Mouse (Mus musculus): Measurements from ENCODE around the gene Plekha6. TPM values are rescaled to one million over a fixed set of nuclear protein-coding genes. Genes with fewer than 3 reads are reported as not detected.

Gene Plekha6
- polyA plus RNA-seq, 1 experiment from 2014 or later: 4.6 TPM

DNA sequence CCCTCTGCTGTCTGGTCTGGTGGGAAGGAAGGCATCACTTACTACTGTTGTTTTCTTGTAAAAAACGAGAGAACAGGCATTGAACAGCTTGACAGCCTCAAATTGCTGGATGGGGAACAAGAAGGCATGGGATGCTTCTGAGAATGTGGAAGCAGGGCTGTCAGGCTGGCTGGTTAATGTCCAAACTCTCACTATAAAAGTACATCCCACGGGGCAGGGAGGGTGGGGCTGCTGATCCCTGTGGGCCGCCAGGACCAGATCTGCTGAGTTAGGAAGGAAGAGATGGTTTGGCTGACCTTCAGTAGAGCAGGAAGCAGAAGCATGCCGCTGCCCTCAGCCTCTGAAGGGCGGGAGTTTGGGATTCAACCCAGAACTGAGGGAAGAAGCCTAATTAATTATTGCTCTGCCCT, 87.6 kb downstream of the Plekha6 start:
- Histone ChIP-seq H3K9me3 (no peaks in the 10 kb centered on the region), H3K4me2 (replicated peaks) (no peak overlapping the region), H3K4me1 (peaks cover 48% of the 10 kb centered on the region), H3K4me3 (no peak overlapping the region), H3K27ac (no peak overlapping the region), H3K36me3 (no peaks in the 10 kb centered on the region), H3K27me3 (peaks cover 5% of the 10 kb centered on the region; the same call in 1 of the 2 replicates), H3K9ac (no peak overlapping the region)
- WGBS: 42% methylated on average over 5 of the region's 5 CpGs
- ATAC-seq (ENCODE audit: insufficient number of reproducible peaks, insufficient read depth, low FRiP score, low TSS enrichment): no peak

DNA sequence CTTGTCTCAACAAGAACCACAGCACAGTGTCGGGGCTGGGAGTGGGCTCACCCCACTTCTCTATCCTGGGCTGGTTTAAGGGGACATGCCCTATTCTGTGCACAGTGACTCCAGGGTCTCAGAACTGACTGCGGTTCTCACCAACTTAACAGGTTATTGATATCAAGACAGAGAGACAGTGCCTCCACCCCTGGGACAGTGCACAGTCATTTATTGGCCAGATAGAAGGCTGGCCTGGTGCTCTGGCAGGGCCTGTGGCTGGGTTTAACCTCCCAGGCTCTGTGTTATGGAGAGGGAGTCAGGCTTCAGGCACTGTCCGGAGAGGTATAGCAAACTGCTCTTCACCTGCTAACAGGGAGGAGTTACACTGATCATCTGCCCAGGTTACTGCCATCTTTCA, 88.2 kb downstream of the Plekha6 start:
- Histone ChIP-seq H3K27ac (no peak overlapping the region), H3K4me1 (peaks cover 49% of the 10 kb centered on the region), H3K4me3 (no peak overlapping the region), H3K9ac (no peak overlapping the region), H3K27me3 (peaks cover under 1% of the 10 kb centered on the region; the same call in 1 of the 2 replicates), H3K36me3 (no peaks in the 10 kb centered on the region), H3K4me2 (replicated peaks) (no peak overlapping the region), H3K9me3 (no peaks in the 10 kb centered on the region)
- 71% methylated on average over 3 of the region's 3 CpGs for WGBS
- ATAC-seq (ENCODE audit: insufficient number of reproducible peaks, insufficient read depth, low FRiP score, low TSS enrichment): no peak

DNA sequence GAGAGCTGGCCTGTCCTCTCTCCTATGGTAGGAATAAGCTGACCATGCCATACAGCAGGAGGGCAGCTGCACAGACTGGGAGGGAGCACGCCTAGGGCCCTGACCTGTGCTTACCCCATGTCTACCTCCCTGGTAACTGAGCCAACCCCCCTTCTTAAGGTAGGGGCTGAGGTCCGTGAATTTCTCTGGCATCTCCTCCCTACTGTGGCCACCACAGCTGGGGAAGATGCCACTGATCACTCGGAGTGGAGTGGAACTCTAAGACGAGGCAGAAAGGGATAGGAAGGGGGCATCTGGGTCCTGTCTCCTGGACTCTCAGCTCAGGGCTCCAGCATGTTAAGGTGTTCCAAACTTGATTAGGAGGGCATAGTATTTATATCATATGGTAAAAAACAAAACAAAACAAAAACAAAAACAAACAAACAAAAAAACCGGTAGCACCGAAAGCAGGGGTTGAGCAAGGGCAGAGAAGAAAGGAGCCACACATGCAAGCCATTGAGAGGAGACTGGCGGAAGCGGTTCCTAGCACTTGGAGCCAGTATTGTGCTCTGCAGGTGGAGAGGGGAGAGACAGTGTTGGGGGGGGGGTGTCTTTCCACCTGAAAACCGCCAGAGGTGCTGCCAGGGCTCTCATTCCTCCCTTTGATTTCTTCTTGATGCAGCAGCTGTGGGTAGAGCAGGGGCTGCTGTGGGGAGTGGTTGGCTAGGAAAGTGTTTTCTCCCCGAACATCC, 89.0 kb downstream of the Plekha6 start:
- WGBS: 36% methylated on average over 10 of the region's 10 CpGs
- Histone ChIP-seq H3K9me3 (no peaks in the 10 kb centered on the region), H3K27ac (0 out of 2 replicates have a peak overlapping the region, but pooled peaks have one; percentile 37), H3K9ac (no peak overlapping the region), H3K36me3 (no peaks in the 10 kb centered on the region), H3K4me3 (no peak overlapping the region), H3K4me1 (peaks cover 49% of the 10 kb centered on the region), H3K27me3 (no peaks in the 10 kb centered on the region), H3K4me2 (replicated peaks) (no peak overlapping the region)
- no peak for ATAC-seq (ENCODE audit: insufficient number of reproducible peaks, insufficient read depth, low FRiP score, low TSS enrichment)

DNA sequence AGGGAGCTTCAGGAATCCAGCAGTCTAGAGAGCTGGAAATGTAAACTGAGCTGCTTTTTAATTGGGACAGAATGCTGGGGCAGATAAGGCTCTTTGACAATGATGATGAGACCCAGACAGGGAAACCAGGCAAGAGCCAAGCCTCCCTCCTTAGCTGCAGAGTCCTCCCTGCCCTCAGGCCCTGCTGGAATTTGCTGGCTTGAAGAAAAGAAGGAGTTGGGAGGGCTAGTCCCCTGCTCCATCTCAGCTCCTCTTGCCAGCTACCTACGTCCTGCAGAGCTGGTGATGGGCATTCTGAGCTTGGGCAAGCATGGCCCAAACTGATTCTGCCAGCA, 89.5 kb downstream of the Plekha6 start:
- 0 out of 2 replicates have a peak overlapping the region, but pooled peaks have one; percentile 37 for H3K27ac ChIP-seq
- no peaks in the 10 kb centered on the region for H3K9me3 ChIP-seq
- WGBS: 21% methylated on average over 1 of the region's 1 CpGs
- no peak overlapping the region for H3K4me2 ChIP-seq (replicated peaks)
- peaks cover 49% of the 10 kb centered on the region for H3K4me1 ChIP-seq
- no peak overlapping the region for H3K9ac ChIP-seq
- H3K27me3 ChIP-seq: no peaks in the 10 kb centered on the region
- no peak overlapping the region for H3K4me3 ChIP-seq
- no peak for ATAC-seq (ENCODE audit: insufficient number of reproducible peaks, insufficient read depth, low FRiP score, low TSS enrichment)
- H3K36me3 ChIP-seq: no peaks in the 10 kb centered on the region

DNA sequence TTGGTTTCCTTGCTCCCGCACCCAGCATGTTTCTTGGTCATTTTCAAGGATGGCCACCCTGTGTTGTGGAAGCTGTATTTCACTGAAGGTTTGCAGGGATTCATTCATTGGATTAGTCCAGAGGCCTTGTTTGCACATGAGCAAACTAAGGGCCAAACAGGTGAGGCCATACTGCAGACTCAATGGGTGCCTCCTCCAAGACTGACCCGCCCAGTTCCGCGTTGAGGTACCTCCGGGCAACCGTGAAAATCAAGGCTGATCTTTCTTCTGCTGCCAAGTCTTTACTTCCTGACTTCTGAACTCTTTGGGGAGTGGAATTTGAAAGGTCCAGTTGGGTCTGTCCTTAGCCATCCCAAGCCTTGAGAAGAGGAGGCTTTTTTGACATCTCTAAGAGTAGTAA, 90.2 kb downstream of the Plekha6 start:
- peaks cover 49% of the 10 kb centered on the region for H3K4me1 ChIP-seq
- no peak for ATAC-seq (ENCODE audit: insufficient number of reproducible peaks, insufficient read depth, low FRiP score, low TSS enrichment)
- H3K4me3 ChIP-seq: no peak overlapping the region
- H3K4me2 ChIP-seq (replicated peaks): no peak overlapping the region
- no peak overlapping the region for H3K9ac ChIP-seq
- H3K27ac ChIP-seq: no peak overlapping the region
- H3K36me3 ChIP-seq: no peaks in the 10 kb centered on the region
- WGBS: 82% methylated on average over 6 of the region's 6 CpGs
- H3K9me3 ChIP-seq: no peaks in the 10 kb centered on the region
- H3K27me3 ChIP-seq: no peaks in the 10 kb centered on the region

DNA sequence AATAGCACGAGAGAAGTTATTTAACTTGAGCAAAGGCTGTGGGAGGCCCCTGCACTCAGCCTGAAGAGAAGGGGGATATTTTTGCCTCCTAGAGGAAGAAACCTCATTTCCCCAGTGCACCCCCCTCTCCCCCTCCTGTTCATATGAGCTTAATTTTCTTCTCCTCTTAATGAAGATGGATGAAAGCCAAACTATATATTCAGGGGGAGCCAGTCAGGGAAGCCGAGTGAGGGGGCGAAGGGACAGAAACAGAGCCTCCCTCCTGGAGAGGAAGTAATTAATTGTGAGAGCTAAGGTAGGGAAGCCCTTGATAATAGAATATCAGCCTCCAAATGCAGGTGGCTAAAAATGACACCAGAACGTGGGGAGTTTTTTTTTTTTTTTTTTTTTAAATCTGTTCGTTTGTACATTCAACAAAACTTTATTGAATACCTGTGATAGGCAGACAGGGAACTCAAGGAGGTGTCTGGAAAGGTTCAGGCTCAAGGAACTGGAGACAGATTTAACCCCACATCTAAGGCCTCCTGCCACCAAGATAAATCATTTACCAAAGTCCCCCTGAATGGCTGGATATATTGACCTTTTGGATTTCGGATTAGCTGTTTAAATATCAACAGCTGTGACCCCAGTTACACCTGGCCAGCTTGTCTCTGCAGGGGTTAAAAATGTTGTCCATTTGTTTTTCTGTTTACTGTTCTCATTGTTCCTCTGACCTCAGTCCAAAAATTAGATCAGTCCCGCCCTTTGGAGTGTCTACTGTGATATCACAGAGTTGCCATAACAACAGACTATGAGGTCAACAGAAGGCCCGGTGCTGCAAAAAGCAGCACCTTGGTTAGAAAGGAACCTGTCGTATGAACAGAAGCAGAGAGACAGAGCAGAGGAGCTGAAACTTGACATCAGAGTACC, 91.1 kb downstream of the Plekha6 start:
- H3K27ac ChIP-seq: no peak overlapping the region
- H3K4me1 ChIP-seq: peaks cover 49% of the 10 kb centered on the region
- no peaks in the 10 kb centered on the region for H3K36me3 ChIP-seq
- ATAC-seq (ENCODE audit: insufficient number of reproducible peaks, insufficient read depth, low FRiP score, low TSS enrichment): no peak
- H3K9ac ChIP-seq: no peak overlapping the region
- no peak overlapping the region for H3K4me3 ChIP-seq
- H3K4me2 ChIP-seq (replicated peaks): no peak overlapping the region
- no peaks in the 10 kb centered on the region; the same call in 1 of the 2 replicates for H3K27me3 ChIP-seq
- no peaks in the 10 kb centered on the region for H3K9me3 ChIP-seq
- WGBS: 41% methylated on average over 9 of the region's 9 CpGs

DNA sequence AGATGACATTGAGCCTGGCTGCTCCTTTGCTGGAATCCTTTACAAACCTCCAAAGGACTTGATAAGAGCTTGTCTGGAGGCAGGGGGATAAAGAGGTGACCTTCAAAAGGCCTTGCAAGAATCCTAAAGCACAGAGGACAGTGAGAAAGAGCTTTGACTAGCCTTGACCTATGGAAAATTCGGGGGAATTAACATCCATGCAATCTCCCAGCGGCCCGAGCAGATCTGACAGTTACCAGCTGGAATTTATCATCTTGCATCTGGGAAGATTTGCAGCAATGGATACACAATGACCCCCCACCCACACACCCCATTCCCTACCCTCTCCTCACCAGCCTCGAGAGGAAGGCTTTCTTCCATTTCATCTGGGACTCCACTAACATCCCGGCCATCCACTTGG, 91.8 kb downstream of the Plekha6 start:
- no peaks in the 10 kb centered on the region for H3K36me3 ChIP-seq
- no peaks in the 10 kb centered on the region for H3K9me3 ChIP-seq
- H3K4me2 ChIP-seq (replicated peaks): no peak overlapping the region
- no peak overlapping the region for H3K4me3 ChIP-seq
- WGBS: 26% methylated on average over 5 of the region's 5 CpGs
- peaks cover 49% of the 10 kb centered on the region for H3K4me1 ChIP-seq
- no peak overlapping the region for H3K27ac ChIP-seq
- H3K27me3 ChIP-seq: no peaks in the 10 kb centered on the region; the same call in 1 of the 2 replicates
- no peak for ATAC-seq (ENCODE audit: insufficient number of reproducible peaks, insufficient read depth, low FRiP score, low TSS enrichment)
- no peak overlapping the region for H3K9ac ChIP-seq

DNA sequence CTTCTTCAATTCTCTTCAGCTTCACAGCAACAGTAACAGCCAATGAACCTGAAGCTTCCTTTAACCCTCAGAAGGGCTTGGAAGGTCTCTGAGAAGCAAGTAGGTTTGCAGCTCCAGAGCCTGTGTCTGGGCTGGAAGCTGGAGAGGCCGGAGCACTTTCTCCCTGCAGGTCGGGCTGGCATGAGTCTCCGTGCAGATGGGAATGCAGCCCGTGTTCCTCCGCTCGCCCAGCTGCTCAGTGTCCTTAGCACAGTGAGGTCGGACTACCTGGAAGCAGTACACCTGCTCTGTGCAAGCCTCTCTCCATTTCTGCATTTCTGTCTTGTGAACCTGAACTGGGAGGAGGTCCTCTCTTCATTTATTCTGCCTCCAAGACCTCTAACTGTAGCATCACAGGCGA, 92.3 kb downstream of the Plekha6 start:
- 69% methylated on average over 8 of the region's 8 CpGs for WGBS
- Histone ChIP-seq H3K4me1 (peaks cover 45% of the 10 kb centered on the region), H3K9me3 (no peaks in the 10 kb centered on the region), H3K27me3 (no peaks in the 10 kb centered on the region; the same call in 1 of the 2 replicates), H3K4me2 (replicated peaks) (no peak overlapping the region), H3K27ac (no peak overlapping the region), H3K9ac (no peak overlapping the region), H3K36me3 (no peaks in the 10 kb centered on the region), H3K4me3 (no peak overlapping the region)
- ATAC-seq (ENCODE audit: insufficient number of reproducible peaks, insufficient read depth, low FRiP score, low TSS enrichment): no peak

DNA sequence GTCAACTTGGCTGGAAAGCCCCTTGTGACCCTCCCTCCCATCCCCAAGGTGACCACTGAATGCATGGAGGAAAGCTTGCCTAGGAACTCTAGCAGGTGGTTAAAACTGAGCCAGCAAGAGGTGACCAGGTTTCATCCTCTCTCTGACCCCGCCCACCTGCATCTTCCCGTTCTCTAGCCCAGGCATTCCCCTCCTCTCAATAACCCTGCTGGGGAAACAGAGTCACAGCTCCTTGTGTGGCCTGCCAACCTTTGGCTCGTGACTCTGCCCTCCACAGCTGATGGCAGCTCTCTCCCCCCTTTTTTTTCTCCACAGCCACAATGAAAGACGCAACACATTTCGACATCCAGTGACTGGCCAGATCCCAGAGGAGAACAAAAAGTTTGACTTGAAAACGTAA, 94.7 kb downstream of the Plekha6 start:
- H3K9me3 ChIP-seq: no peaks in the 10 kb centered on the region
- no peak overlapping the region for H3K4me3 ChIP-seq
- H3K4me2 ChIP-seq (replicated peaks): no peak overlapping the region
- no peak overlapping the region for H3K9ac ChIP-seq
- no peaks in the 10 kb centered on the region for H3K36me3 ChIP-seq
- WGBS: 66% methylated on average over 6 of the region's 6 CpGs
- peaks cover 25% of the 10 kb centered on the region for H3K4me1 ChIP-seq
- H3K27ac ChIP-seq: no peak overlapping the region
- ATAC-seq (ENCODE audit: insufficient number of reproducible peaks, insufficient read depth, low FRiP score, low TSS enrichment): no peak
- no peaks in the 10 kb centered on the region; the same call in 1 of the 2 replicates for H3K27me3 ChIP-seq

DNA sequence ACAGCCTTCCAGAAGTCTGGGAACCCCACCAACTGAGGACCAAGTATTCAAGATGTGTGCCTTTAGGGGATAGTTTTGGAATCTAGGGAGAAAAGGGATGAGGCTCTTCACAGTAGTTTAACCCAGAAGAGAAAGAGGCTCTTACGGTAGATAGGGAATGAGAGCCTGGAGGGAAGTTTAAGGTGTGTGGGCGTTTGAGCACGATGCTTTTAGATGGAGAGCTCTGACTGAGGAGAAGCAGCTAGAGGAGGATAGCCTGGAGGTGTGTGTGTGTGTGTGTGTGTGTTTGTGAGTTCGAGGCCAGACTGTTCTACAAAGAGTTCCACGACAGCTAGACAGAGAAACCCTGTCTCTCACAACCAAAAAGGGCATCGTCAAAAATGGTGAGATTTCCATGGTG, 98.6 kb downstream of the Plekha6 start:
- Histone ChIP-seq H3K27ac (no peak overlapping the region), H3K4me2 (replicated peaks) (no peak overlapping the region), H3K4me3 (no peak overlapping the region), H3K4me1 (peaks cover under 1% of the 10 kb centered on the region; the same call in 1 of the 2 replicates), H3K9me3 (no peaks in the 10 kb centered on the region), H3K36me3 (no peaks in the 10 kb centered on the region), H3K9ac (no peak overlapping the region), H3K27me3 (no peaks in the 10 kb centered on the region; the same call in 1 of the 2 replicates)
- no peak for ATAC-seq (ENCODE audit: insufficient number of reproducible peaks, insufficient read depth, low FRiP score, low TSS enrichment)
- WGBS: 80% methylated on average over 6 of the region's 6 CpGs

DNA sequence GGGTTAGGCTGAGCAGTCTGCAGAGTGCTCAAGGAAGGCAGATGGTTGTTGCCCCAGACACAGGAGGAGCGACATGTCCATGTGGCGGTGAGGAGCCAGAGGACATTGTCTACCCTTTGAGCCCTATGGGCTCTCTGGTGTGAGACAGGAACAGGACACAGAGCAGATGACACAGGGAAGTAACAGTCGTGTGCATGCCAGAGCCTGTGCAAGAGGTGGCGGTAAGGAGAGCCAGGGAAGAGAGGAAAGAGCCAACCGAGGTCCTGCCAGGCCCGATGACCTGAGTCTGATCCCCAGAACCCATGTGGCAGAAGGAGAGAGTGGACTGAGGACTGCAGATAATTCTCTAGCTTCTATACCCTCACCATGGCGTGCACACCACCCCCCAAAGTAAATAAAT, 99.1 kb downstream of the Plekha6 start:
- 81% methylated on average over 7 of the region's 7 CpGs for WGBS
- no peaks in the 10 kb centered on the region for H3K9me3 ChIP-seq
- H3K4me1 ChIP-seq: peaks cover 5% of the 10 kb centered on the region
- H3K27ac ChIP-seq: no peak overlapping the region
- no peak overlapping the region for H3K9ac ChIP-seq
- H3K4me3 ChIP-seq: no peak overlapping the region
- H3K27me3 ChIP-seq: no peaks in the 10 kb centered on the region; the same call in 1 of the 2 replicates
- H3K36me3 ChIP-seq: no peaks in the 10 kb centered on the region
- H3K4me2 ChIP-seq (replicated peaks): no peak overlapping the region
- ATAC-seq (ENCODE audit: insufficient number of reproducible peaks, insufficient read depth, low FRiP score, low TSS enrichment): no peak

DNA sequence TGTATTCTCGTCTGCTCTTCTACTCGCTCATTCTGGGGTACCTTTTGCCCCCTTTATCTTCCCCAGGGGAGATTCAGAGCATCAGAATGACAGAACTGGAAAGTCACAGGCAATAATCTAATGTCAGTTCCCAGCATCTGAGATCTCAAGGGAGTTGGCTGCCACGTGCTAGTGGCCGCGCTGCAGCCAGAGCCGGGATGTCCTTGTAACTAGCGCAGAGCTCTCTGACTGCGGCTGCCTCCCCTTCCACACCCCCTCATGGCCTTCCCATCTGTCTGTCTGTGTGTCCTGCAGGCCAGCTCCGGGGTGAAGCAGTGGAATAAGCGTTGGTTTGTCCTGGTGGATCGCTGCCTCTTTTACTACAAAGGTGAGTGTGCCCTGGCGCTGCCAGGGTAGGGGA, 100.4 kb downstream of the Plekha6 start:
- no peak overlapping the region for H3K4me2 ChIP-seq (replicated peaks)
- H3K9ac ChIP-seq: no peak overlapping the region
- H3K9me3 ChIP-seq: no peaks in the 10 kb centered on the region
- H3K27ac ChIP-seq: no peak overlapping the region
- no peak for ATAC-seq (ENCODE audit: insufficient number of reproducible peaks, insufficient read depth, low FRiP score, low TSS enrichment)
- no peaks in the 10 kb centered on the region; the same call in 1 of the 2 replicates for H3K27me3 ChIP-seq
- H3K36me3 ChIP-seq: no peaks in the 10 kb centered on the region
- no peak overlapping the region for H3K4me3 ChIP-seq
- H3K4me1 ChIP-seq: peaks cover 9% of the 10 kb centered on the region
- WGBS: 60% methylated on average over 12 of the region's 12 CpGs

Measured in embryonic facial prominence, embryonic 12.5 days (tissue).